Mouse (Mus musculus) lung, postnatal 36 days (tissue): ENCODE measurements around the gene Nop53.

Experiments used
- DNase-seq: peaks from one replicate; pipeline ENCODE4 v3.0.0; 2022; ENCODE audit warnings: mixed read lengths

The Nop53 gene

DNA sequence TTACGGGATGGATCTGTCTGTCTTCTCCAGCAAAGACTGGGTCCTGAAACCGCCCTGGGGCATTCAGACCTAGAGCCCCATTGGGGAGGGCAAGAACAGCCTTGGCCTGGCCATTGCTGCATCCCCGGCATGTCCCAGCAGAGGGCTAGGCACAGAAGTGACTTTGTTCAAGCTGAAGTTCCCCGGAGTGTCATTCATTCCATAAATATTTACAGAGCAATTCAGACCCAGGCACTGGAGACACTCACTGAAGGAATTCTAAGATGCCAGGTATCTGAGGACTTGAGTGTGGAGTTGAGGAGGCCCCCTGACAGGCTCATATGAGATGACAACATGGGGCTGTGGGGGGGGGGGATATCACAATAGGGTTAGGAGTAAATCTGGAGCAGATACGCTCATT lies 10.3 kb upstream of the Nop53 start:
- DNase-seq, result peak; percentile 81

DNA sequence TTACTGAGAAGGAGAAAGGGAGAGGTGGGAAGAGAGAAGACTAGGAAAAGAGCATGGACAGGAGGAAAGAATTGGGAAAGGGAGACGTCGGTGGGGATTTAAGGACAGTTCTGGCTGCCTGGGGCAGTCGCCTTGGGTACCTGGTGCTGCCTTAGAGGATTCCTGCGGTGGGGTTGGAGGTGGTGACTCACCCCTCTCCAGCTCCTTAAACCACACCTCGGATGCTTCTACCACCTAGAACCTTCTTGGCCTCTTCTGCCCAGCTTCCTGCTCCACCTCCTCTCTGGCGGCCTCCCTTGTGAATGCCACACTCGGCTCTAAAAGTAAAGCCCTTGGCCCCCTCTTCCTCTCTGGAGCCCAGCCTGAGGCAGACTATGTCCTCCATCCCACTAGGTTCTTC lies 9.6 kb upstream of the Nop53 start:
- peak; percentile 78 for DNase-seq

- DNase-seq, result peak; percentile 90
These were observed 9.1 kb upstream of the Nop53 start for GRCm38 (mm10) chr7:15954978-15955443.

GRCm38 (mm10) chr7:15954436-15954835 lies 8.6 kb upstream of the Nop53 start:
- no peak for DNase-seq

DNA sequence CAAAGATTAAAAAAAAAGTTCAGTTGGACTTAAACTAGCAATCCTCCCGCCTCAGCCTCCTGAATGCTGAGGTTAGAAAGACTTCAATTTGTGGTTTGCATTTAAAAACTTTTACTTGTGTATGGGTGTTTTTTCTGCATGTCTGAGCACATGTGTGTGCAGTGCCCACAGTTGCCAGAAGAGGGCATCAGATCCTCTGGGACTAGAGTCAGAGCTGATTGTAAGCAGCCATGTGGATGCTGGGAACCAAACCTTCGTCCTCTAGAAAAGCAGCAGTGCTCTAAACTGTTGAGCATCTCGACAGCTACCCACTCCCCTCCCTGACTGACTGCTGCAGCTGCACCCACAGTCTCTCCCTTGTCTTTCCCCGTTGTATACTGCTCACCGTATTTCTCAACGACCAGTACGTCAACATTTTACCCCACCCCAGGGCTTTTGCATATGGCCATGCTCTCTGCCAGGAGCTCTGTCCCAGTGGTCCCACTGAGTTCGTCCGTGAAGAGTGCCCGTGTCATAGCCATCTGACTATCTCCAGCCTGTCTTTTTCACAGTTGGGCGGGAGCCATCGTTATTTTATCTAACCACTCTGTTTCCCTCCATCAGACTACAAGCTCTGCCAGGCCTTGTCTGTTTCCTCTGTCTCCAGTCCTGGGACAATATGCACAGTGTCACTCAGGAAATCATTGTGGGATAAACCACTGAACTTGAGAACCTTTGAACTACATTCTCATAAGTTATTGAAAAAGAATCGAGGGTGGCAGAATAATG lies 7.6 kb upstream of the Nop53 start:
- peak; percentile 53 for DNase-seq

DNA sequence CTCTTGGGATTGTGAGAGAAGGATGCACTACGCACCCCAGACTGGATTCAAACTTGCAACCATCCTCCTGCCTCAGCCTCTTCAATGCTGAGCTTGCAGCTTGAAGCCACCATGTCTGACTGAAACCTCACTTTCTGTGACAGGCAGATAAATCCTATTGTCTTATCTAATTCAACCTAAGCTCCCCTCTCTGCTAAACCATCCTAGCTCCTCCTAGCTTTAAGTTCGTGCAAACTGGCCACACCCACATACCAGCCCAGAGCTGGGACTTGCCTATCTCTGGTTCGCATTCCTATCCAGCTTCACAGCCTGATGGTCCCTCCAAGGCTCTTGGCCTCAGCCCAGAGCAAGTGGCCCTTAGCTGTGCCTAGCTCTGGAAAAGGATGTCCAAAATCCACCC lies 6.5 kb upstream of the Nop53 start:
- no peak for DNase-seq

GRCm38 (mm10) chr7:15950008-15950407 lies 4.1 kb upstream of the Nop53 start:
- DNase-seq, result no peak

GRCm38 (mm10) chr7:15949216-15949790 lies 3.4 kb upstream of the Nop53 start:
- DNase-seq, result no peak

DNA sequence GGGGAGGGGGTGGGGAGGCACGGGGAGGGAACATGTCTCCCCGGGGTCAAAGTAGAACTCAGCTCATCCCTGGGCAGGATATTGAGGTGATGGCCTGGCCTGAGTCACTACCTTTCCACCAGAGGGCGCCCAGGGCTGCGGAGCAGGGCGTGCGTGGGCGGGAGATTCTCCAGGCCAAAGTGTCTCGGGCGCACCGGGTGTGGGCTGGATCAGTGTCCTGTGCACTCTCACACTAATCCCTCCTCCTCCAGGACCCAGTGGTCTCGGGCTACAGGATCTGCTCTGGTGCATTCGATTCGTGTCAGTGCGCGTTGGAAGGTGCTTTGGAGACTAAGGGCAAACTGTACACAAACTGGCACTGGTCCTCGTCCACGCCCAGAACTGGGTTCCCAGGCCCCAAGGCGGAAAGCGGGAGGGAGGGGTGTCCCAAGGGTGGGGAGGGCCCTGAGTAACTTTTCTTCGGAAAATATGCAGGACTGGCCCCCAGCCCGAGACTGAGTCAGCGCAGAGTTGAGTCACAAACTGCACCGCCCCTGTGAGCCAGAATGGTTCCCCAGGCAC lies 2.6 kb upstream of the Nop53 start:
- DNase-seq, result peak; percentile 92

DNA sequence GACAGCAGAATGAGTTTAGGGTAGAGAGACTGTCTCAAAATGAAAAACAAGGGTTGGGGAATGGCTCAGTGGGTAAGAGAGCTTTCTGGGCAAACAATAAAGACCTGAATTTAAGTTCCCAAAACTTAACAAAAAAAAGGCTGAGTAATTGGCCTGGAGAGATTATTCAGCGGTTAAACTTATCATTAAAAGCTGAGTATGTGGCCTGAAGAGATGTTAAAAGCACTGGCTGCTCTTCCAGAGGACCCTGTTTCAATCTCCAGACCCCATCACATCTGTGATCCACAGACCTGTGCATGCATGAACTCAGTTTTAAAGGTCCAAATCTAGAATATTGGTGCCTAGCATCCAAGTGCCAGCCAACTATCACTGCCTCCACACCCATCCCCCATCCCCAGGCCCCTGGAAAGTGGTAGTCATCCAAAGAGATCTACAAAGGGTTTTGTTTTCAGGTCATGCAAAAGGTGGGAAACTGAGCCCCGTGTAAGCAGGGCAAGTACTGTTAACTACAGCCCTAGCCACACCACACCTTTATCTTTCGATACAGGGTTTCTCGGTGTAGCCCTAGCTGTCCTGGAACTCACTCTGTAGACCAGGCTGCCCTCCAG lies 1.9 kb upstream of the Nop53 start:
- DNase-seq, result no peak

DNA sequence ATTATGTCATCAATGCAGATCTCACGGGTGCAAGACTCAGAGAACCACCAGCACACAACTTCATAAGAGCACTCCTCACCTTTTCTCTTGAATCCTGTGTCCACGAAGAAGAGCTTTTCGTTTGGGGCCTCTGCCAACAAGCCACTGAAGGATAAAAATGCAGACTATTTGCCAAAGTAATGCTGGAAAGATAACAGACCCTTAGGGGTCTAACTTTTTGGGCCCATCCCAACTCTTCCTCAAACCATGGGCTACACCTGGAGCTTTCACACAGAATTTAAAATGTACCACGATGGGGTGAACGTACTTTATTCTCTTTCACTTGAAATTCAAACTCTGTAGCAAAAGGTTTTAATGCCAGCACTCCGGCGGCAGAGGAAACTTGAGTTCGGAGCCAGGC lies 663 bp downstream of the Nop53 start:
- DNase-seq, result no peak

- DNase-seq, result no peak
These were observed 1.6 kb downstream of the Nop53 start for GRCm38 (mm10) chr7:15944311-15944710.

DNA sequence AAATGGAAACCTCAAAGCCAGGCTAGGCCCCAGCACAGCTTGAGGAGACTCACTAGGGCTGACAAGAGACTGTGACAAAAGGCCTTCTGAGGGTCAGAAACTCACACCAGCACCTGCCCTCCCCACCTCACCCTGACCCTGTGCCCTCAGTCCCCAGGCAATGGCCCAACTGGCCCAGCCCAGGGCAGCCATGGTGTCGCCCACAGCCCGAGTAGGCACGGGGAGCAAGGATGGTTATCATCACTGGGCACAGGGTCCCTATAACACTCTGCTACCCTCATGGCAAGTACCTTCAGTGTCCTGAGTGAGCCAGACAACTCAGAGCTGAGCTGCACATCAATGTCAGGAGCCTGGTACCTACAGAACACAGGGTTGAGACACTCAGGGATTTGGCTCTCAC lies 7.3 kb downstream of the Nop53 start:
- no peak for DNase-seq

DNA sequence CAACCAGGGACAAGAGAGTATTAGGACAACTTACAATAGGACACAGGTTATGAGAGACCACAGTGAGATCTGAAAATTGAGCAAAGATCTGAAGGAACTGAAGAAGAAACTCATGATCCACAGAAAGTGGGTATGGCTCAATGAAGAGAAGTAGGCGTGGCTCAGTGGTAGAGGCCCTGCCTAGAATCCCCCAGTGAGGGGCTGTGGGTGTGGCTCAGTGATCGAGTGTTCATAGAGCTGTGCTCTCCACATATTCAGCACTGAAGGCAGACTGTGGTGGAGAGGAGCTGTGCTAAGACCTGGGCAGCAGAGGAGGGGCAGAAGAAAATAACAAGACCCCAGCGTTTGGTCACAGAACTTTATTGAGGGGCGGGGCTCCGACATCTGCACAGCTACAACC lies 8.4 kb downstream of the Nop53 start:
- DNase-seq, result no peak

DNA sequence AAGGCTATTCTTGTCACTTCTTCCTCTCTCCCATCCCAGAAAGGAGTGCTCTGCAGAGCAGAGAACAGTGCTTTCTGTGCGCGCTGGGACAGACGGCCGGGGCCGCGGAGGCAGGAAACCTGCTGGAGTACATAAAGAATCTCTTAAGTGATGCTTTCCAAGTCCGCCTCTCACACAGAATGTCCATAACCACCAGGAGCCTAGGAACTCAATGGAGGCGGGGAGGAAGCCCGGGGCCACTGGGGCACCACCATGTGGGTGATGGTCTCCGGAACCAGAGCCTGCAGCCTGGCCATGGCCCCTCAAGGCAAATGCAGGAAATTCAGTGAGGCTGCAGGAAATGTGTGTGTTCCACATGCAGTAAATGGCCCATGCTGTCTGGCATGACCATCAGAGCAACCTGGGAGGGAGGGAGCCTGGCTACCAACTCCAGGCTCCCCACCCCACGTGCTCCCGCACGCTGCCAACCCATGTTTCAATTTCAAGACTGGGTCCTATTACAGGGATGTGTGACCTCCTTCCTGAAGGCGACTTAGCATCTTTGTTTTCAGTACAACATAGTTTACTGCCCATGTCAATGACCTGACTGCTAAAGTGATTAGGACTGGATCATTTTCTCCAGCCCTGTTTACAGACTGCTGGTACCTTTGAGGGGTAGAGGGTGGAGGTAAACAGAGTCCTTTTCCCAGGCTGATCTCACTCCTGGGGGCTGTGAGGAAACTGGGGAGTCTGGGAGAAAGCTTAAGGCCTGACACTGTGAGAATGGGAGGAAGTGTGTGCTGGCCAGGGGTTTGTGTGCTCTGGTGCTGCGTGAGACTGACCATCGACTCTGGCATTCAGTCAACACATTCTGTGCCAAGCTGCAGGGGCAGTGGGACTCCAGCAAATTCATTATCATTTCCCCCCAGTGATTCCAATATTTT lies 12.2 kb downstream of the Nop53 start:
- DNase-seq, result peak; percentile 43

DNA sequence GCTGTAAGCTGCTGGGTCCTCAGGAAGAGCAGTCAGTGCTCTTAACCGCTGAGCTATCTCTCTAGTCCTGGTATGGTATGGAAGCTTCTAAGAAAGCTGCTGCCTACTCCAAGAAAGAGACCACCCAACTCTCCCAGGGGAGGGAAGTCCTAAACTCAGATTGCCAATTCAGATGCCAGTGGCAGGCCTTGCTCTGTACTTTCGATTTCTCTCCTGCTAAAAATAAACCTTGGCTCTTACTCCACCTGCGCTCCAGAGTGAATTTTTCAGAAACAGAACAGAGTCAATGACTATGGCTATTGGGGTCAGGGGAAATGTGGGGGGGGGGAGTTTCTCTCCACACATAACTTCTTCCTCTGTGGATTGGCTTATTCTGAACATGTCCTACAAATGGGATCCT lies 14.2 kb downstream of the Nop53 start:
- DNase-seq, result no peak

DNA sequence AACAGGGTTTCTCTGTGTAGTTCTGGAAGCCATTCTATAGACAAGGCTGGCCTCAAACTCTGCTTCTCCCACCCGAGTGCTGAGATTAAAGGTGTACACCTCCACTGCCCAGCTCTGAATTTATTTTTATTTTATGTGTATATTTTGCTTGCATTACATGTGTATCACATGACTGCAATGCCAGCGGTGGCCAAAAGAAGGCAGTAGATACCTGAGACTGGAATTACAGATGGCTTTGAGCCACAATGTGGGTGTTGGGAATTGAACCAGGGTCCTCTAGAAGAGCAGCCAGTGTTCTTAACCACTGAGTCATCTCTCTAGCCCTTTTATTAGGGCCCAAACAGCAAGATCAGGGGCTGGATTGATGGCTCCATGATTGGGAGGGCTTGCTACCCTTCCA lies 15.3 kb downstream of the Nop53 start:
- DNase-seq, result no peak

DNA sequence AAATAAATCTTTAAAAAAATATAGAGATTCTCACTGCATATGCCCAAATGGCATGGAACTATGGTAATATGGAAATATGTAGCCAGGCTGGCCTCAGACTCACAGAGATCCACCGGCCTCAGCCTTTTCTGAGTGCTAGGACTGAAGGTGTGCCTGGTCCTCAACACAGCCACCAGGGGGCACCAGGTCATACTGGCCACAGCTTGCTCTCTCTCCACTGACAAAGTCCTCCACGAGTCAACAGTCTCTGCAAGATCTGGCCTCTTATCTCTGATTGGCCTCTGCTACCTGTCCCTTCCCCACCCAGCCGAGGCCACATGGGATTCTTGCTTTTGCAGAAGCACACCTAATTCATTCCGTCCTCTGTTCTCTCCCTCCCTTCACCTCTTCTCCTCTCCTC lies 16.0 kb downstream of the Nop53 start:
- DNase-seq, result peak; percentile 76

DNA sequence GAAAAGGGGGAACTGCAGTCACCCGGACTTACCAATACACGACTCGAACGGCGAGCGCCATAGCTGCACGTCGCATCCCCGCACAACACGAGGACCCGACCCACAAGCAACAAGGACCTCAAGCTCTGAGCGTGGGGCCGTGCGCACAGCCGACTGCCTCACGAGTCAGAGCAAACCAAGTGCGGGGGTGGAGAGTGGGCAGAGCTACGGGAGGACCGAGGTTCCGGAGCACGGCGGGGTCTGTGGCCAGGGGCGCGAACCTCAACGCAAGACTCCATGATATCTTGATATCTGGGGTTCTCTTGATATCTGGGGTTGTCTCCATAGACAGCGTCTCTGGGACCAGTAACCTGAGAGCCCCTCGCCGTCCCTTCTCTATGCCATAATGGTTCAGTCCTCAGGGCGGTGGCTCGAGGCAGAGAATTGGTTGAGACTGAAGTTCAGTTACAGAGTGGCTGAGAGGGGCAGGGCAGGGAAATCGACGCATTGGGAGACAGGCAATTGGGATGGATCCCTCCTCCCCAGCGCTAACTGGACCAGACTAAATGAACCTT lies 23.6 kb downstream of the Nop53 start, which contains the start of gene Selenow:
Gene Selenow, minus strand, starts transcription at position 183 of the 554 bp plus-strand sequence.
- peak; percentile 94 for DNase-seq

DNA sequence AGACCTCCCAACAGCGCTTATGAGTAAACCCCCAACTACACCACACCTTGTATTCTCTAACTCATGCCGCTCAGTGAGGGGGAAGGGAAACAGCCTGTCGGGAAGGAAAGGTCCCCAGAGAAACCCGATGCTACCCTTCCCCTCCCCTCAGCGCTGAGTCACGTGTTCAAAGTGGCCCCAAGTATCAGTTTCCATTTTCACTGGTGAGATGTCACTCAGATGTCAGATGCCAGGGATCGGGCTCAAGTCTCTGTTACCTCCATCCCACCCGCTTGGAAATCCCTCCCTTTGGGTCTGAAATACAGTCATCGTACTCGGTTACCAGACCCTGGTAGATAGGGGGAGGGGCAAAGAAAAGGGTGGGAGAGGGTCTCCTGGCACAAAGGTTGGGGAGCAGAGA lies 24.1 kb downstream of the Nop53 start:
- DNase-seq, result peak; percentile 60

GRCm38 (mm10) chr7:15920645-15921190 lies 25.2 kb downstream of the Nop53 start:
- DNase-seq, result no peak

DNA sequence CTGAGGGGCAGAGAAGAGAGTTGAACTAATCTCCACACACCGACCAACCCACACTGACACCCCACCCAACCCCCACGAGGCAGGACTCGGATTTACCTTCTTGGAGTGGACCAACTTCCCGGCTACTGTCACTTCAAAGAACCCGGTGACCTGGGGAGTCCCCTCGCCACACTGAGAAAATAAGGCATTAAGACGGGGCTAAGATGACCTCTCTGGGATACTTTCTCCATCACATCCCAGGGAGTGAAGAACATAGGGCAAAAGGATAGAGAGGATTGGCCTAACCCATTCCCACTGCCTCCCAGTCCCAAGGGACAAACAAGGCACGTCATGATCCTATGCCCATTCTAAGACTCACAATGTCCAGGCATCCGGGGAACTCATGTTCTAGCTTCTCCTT lies 25.9 kb downstream of the Nop53 start:
- no peak for DNase-seq
